Mouse (Mus musculus) lung, embryonic 16.5 days (tissue): ENCODE data around the gene Hist1h2bl. TPM values are rescaled to one million over a fixed set of nuclear protein-coding genes. Genes with fewer than 3 reads are reported as not detected.
"Not testable (repeated sequence)": the region's sequence is repeated elsewhere in the genome, so short reads cannot be mapped to it uniquely, and the experiment has no call there.

Experiments used
- ATAC-seq: fragments of 200-750 bp; cut with Nextera tagmentation; 2 replicates; pipeline ENCODE4 v1.8.0; 2017; ENCODE audit warnings: low read depth, mild to moderate bottlenecking, moderate library complexity
- H3K27ac ChIP-seq: fragments of 300-500 bp; sonication (generic); 2 replicates; pipeline ENCODE4 v1.5.1; 2014; ENCODE audit warnings: mild to moderate bottlenecking, control low read depth, low read length
- H3K27me3 ChIP-seq: fragments of 300-500 bp; sonication (generic); 2 replicates; pipeline ENCODE4 v1.6.1; 2014; ENCODE audit warnings: low read depth, low read length, mixed read lengths; ENCODE audit not compliant: control insufficient read depth, insufficient read depth
- H3K36me3 ChIP-seq: fragments of 300-500 bp; sonication (generic); 2 replicates; pipeline ENCODE4 v1.6.1; 2014; ENCODE audit warnings: low read length; ENCODE audit not compliant: control insufficient read depth, insufficient read depth
- H3K4me1 ChIP-seq: fragments of 300-500 bp; sonication (generic); replicated peaks from 2 replicates; pipeline ENCODE4 v1.6.1; 2014; ENCODE audit warnings: low read length, mixed read lengths; ENCODE audit not compliant: control insufficient read depth, insufficient read depth
- H3K4me2 ChIP-seq: fragments of 300-500 bp; sonication (generic); 2 replicates; pipeline ENCODE4 v1.6.1; 2014; ENCODE audit warnings: low read depth, low read length, control low read depth
- H3K4me3 ChIP-seq: fragments of 300-500 bp; sonication (generic); 2 replicates; pipeline ENCODE4 v1.5.1; 2014; ENCODE audit warnings: mild to moderate bottlenecking, low read length, control low read depth
- H3K9ac ChIP-seq: fragments of 300-500 bp; sonication (generic); 2 replicates; pipeline ENCODE4 v1.6.1; 2014; ENCODE audit warnings: low read length, control low read depth
- H3K9me3 ChIP-seq: fragments of 300-500 bp; sonication (generic); 2 replicates; pipeline ENCODE4 v1.6.1; 2016; ENCODE audit warnings: low read length; ENCODE audit not compliant: control insufficient read depth
- WGBS: fragments of 180-500 bp; shearing (Covaris S2); extraction: QIAGEN DNeasy Blood & Tissue Kit; methylation state at CpG from one replicate; pipeline ENCODE4 v1.1.7; 2014; 5-methylcytosine and 5-hydroxymethylcytosine counted together
- polyA plus RNA-seq: library from polyadenylated mRNA; unstranded; fragments of >200 nt; fragmentation: Nextera tagmentation; extraction: Ambion mirVana; gene quantifications from 2 replicates; pipeline ENCODE4 v1.2.1, GENCODE M21; 2015

Gene Hist1h2bl
- polyA plus RNA-seq, result 3.4 and 4.5 TPM in 2 replicates

DNA sequence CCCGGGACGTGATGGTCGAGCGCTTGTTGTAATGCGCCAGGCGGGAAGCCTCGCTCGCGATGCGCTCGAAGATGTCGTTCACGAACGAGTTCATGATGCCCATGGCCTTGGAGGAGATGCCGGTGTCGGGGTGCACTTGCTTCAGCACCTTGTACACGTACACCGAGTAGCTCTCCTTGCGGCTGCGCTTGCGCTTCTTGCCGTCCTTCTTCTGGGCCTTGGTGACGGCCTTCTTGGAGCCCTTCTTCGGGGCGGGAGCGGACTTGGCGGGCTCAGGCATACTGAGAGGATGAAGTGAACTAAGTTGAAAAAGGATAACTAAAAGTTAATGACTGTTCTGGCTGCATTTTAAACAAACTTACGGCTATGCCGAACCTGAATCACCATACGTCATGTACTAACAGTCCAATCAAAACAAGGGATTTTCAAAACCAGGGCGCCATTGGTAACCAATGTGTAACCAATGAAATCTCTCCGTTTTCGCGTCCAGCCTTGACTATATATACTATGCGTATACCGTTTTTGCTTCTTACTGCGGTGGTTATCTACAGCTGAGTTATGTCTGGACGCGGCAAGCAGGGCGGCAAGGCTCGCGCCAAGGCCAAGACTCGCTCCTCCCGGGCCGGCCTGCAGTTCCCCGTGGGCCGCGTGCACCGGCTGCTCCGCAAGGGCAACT lies at the start of gene Hist1h2bl, which contains the start of gene Hist1h2ai:
TSS of gene Hist1h2bl (minus strand) at position 280 of the 676 bp plus-strand sequence.
TSS of gene Hist1h2ai (plus strand) at position 559 of the 676 bp plus-strand sequence.
- under 1% methylated on average over 26 of the region's 50 CpGs for WGBS
- Histone ChIP-seq H3K27ac (peak within 1 kb of the TSS; percentile 97), H3K4me2 (peak within 1 kb of the TSS; percentile 85), H3K4me3 (peak within 1 kb of the TSS; percentile 55), H3K9ac (peak within 1 kb of the TSS; percentile 74), H3K4me1 (peaks cover 28% of the 10 kb centered on the region)
- peak; percentile 93 for ATAC-seq
- not testable (repeated sequence) for H3K36me3 ChIP-seq, H3K27me3 ChIP-seq, H3K9me3 ChIP-seq

DNA sequence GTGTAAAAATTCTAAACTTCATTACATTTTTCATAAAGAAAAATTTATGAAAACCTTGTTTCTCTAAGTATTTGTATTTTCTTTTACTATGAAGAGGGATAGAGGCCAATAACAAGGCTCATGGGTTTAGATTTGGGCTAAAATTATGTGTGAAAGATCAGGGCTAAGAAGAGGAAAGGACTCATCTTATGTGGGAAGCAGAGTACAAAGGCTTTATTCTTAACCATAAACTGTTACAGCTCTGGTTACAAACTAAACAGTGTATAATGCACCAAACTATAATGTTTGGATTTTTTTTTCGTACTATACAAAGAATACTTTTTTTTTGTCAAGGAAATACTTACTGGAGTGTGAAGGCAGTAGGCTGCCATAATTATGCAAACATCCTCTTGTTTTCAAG lies 39.8 kb upstream of the Hist1h2bl start:
- WGBS, result 49% methylated on average over 1 of the region's 1 CpGs
- peaks cover 6% of the 10 kb centered on the region; the same call in 1 of the 2 replicates for H3K4me1 ChIP-seq
- H3K27me3 ChIP-seq, result no peaks in the 10 kb centered on the region
- no peaks in the 10 kb centered on the region for H3K36me3 ChIP-seq
- no peak for ATAC-seq
- no peak overlapping the region for H3K27ac ChIP-seq
- H3K9me3 ChIP-seq, result no peaks in the 10 kb centered on the region
- no peak overlapping the region for H3K9ac ChIP-seq
- H3K4me2 ChIP-seq, result peak overlapping the region; percentile 22; the same call in 1 of the 2 replicates
- no peak overlapping the region for H3K4me3 ChIP-seq

DNA sequence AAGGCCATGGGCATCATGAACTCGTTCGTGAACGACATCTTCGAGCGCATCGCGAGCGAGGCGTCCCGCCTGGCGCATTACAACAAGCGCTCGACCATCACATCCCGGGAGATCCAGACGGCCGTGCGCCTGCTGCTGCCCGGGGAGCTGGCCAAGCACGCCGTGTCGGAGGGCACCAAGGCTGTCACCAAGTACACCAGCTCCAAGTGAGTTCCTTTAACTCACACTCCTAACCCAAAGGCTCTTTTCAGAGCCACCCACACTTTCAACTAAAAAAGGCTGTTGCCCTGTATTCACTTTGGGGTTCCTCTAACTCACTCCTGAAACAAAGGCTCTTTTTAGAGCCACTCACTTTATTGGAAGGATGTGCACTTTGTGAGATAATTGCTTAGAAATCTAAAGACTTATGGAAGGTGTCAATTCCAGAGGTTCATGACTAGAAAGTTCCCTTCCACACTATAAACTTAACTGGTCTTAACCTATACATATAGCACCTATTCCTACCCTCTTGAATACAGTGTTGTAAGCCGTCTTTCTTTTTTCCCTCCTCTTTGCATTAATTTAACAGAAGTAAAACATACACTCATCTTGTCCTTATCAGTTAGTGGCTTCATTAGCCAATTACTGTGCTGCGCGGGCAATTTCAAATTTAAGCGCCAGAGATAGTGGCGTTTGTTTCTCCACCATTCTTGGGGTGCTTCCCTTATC lies 38.5 kb upstream of the Hist1h2bl start:
- H3K9me3 ChIP-seq, H3K27me3 ChIP-seq, H3K36me3 ChIP-seq, H3K4me1 ChIP-seq, ATAC-seq: not testable (repeated sequence)
- H3K27ac ChIP-seq, result peak overlapping the region; percentile 91
- WGBS, result 0% methylated on average over 21 of the region's 26 CpGs
- peak overlapping the region; percentile 54 for H3K4me3 ChIP-seq
- H3K4me2 ChIP-seq, result peak overlapping the region; percentile 64
- peak overlapping the region; percentile 71 for H3K9ac ChIP-seq

- ATAC-seq, result peak; percentile 93
- peak within 1 kb of the TSS; percentile 94 for H3K27ac ChIP-seq
- H3K36me3 ChIP-seq, H3K4me1 ChIP-seq, H3K27me3 ChIP-seq, H3K9me3 ChIP-seq: not testable (repeated sequence)
- peak within 1 kb of the TSS; percentile 70 for H3K4me2 ChIP-seq
- H3K9ac ChIP-seq, result peak within 1 kb of the TSS; percentile 71
- peak within 1 kb of the TSS; percentile 54 for H3K4me3 ChIP-seq
- under 1% methylated on average over 40 of the region's 50 CpGs for WGBS
Observed at GRCm38 (mm10) chr13:21753524-21754285, 37.8 kb upstream of the Hist1h2bl start, which contains the start of the genes Hist1h2ak and Hist1h2bn. Gene Hist1h2ak (minus strand): TSS chr13:21753827. Gene Hist1h2bn (plus strand): TSS chr13:21754123.

DNA sequence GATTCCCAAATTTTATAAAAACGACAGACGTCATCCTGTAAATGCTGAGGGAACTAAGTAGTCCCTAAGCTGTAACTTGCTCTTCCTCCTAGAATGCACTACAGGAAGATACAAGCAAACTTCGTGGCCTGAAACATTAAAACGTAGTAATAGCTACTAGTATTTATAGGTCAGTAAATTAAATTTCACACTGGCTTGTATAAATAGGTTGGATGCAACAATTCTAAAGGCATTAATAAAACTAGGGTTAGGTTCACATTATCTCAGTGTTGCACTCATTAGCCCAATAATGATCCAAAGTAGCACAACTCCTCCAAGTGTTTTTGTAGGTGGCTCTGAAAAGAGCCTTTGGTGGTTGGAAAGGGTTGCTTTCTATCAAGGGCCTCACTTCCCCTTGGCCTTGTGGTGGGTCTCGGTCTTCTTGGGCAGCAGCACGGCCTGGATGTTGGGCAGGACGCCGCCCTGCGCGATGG lies 37.1 kb upstream of the Hist1h2bl start:
- 2% methylated on average over 7 of the region's 10 CpGs for WGBS
- no peaks in the 10 kb centered on the region for H3K36me3 ChIP-seq
- H3K4me1 ChIP-seq, result peaks cover 8% of the 10 kb centered on the region; the same call in 1 of the 2 replicates
- no peak for ATAC-seq
- H3K9ac ChIP-seq, result peak overlapping the region; percentile 70
- peak overlapping the region; percentile 50 for H3K4me3 ChIP-seq
- no peaks in the 10 kb centered on the region for H3K9me3 ChIP-seq
- no peaks in the 10 kb centered on the region for H3K27me3 ChIP-seq
- peak overlapping the region; percentile 94 for H3K27ac ChIP-seq
- peak overlapping the region; percentile 70 for H3K4me2 ChIP-seq

DNA sequence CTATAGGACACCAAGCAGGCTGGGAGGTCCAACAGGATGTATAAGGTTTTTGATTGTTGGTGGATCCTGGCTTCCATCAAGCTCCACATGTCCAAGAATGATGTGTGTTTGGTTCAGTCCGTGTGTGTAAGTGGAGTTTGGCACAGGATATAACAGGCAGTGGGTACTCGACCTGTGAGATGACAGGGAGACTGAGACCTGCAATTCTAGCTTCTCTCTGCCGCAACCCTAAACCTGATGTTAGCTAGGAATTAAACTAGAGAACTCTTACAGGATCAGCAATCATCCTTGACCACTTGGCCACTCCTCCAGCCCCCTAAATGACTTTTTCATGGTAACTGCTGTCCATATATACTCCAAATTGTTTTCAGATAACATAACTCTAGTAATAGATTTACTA lies 36.4 kb upstream of the Hist1h2bl start:
- Histone ChIP-seq H3K27me3 (no peaks in the 10 kb centered on the region), H3K27ac (peak overlapping the region; percentile 78), H3K4me2 (peak overlapping the region; percentile 70), H3K9me3 (no peaks in the 10 kb centered on the region), H3K9ac (0 out of 2 replicates have a peak overlapping the region, but pooled peaks have one; percentile 13), H3K4me1 (peaks cover 11% of the 10 kb centered on the region), H3K4me3 (no peak overlapping the region), H3K36me3 (no peaks in the 10 kb centered on the region)
- no peak for ATAC-seq
- WGBS, result 15% methylated on average over 3 of the region's 3 CpGs

GRCm38 (mm10) chr13:21751827-21752226 lies 35.9 kb upstream of the Hist1h2bl start:
- no peak overlapping the region for H3K4me3 ChIP-seq
- peaks cover 12% of the 10 kb centered on the region for H3K4me1 ChIP-seq
- no peak overlapping the region for H3K9ac ChIP-seq
- peak overlapping the region; percentile 78 for H3K27ac ChIP-seq
- H3K4me2 ChIP-seq, result no peak overlapping the region
- 60% methylated on average over 3 of the region's 3 CpGs for WGBS
- no peaks in the 10 kb centered on the region for H3K9me3 ChIP-seq
- ATAC-seq, result no peak
- H3K27me3 ChIP-seq, result no peaks in the 10 kb centered on the region
- H3K36me3 ChIP-seq, result no peaks in the 10 kb centered on the region

DNA sequence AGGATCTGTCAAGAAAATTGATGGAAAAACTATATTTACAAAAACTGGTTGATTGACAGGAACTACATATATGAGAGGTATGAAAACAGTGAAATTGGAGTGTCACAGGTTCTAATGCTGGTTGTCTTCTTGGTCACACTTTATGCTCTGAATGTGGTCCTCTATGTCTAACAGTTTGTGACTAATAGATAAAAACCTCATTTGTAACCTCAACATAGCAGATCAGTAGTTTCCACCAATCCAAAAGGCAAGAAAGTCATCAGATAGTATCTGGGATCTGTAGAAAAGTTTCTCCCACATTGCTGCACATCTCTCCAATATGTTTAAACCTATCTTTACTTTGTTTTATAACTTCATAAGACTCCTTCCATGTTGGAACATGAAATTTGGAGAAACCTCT lies 35.5 kb upstream of the Hist1h2bl start:
- Histone ChIP-seq H3K27ac (no peak overlapping the region; the same call in 1 of the 2 replicates), H3K27me3 (no peaks in the 10 kb centered on the region), H3K4me3 (no peak overlapping the region), H3K9me3 (no peaks in the 10 kb centered on the region), H3K4me2 (no peak overlapping the region), H3K4me1 (peaks cover 12% of the 10 kb centered on the region), H3K9ac (no peak overlapping the region), H3K36me3 (no peaks in the 10 kb centered on the region)
- ATAC-seq, result no peak
